Mouse (Mus musculus): Measurements from ENCODE around the gene 4930563M21Rik.
"Not testable (repeated sequence)": the region's sequence is repeated elsewhere in the genome, so short reads cannot be mapped to it uniquely, and the experiment has no call there.

Gene 4930563M21Rik

GRCm38 (mm10) chr9:56010450-56010849 is at the start of gene 4930563M21Rik:
Gene 4930563M21Rik, minus strand, starts transcription at chr9:56010550.
- in situ Hi-C loops (cut with MseI, MboI): no loop called here

DNA sequence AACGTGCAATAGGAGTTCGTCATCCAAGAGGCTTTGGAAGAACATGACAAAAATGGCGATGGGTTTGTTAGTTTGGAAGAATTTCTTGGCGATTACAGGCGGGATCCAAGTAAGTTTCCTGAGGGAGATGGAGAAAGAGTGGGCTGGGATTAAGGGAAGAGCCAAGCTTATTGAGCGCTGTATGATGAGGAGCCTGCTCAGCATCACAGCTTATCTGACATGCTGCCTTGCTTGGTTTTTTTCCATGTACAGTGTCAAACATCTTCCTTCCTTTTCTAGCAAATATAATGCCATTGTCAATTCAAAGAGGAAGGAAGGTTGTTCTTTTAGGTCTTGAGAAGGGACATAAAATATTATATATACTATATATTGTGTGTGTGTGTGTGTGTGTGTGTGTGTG is 45.8 kb upstream of the 4930563M21Rik start:
- in situ Hi-C loops (cut with MseI, MboI): no loop called here

GRCm38 (mm10) chr9:56053796-56054195 is 43.4 kb upstream of the 4930563M21Rik start:
- in situ Hi-C loops (cut with MseI, MboI): no loop called here

DNA sequence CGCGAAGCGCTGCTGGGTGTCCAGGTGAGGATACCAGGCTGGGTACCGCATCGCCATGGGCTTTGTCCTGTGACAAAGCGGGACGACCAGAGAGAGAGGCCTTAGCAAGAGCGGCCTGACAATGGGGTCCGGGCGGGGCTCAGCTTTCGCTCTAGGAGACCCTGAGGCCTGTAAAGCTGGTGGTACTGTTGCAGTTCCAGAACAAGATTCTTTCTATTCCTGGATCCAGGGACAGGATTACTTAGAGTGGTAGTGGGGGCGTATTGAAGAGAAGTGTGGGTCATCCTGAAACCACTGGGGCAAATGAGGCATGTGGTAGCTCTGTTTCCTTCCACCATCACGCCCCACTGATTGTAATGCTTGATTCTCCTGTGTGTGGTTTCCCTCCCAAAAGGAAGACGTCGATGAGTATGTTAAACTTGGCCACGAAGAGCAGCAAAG is 31.9 kb upstream of the 4930563M21Rik start:
- in situ Hi-C loops (cut with MseI, MboI): no loop called here

DNA sequence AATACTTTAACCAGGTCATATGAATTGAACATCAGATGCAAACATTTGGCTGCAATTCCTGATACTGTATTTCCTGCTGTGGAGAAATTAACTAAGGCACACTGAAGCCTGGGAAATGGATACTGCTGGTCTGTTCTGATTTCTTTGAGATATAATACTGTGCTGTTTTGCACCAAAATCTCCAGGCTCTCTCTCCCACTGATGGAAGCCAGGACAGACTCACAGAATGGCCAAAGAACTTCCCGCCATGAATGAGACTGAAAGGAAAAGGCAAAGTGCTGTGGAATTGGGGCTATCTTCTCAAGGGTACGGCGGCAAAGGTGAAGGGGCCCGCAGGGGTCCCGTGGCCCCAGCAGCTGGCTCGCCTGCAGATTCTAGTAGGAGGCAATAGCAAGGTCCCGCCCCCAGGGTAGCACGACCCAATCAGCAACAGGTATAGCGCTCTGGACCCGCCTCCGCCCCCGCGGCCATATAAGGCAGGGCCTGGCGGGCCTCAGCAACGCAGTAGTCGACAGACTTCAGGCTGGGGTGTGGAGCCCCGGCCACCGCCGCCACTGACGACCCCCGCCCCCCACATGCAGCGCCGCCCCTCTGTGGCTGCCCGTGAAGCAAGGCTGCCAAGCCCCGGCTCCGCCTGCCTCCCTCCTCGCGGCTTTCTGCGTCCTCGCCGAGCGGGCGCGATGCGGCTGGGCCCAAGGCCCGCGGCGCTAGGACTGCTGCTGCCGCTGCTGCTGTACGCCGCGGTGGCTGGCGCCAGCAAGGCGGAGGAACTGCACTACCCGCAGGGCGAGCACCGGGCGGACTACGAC is 31.2 kb upstream of the 4930563M21Rik start, which contains the start of gene Rcn2:
Gene Rcn2 (plus strand): TSS at position 474 of the 809 bp plus-strand sequence.
- in situ Hi-C loops (cut with MseI, MboI): no loop called here

- in situ Hi-C loops (cut with MseI, MboI): no loop called here
These were observed 21.9 kb upstream of the 4930563M21Rik start for GRCm38 (mm10) chr9:56032219-56032618.

GRCm38 (mm10) chr9:56027292-56027691 is 16.9 kb upstream of the 4930563M21Rik start:
- in situ Hi-C loops (cut with MseI, MboI): no loop called here

- in situ Hi-C loops (cut with MseI, MboI): no loop called here
These were observed 14.4 kb upstream of the 4930563M21Rik start for GRCm38 (mm10) chr9:56024772-56025171.

DNA sequence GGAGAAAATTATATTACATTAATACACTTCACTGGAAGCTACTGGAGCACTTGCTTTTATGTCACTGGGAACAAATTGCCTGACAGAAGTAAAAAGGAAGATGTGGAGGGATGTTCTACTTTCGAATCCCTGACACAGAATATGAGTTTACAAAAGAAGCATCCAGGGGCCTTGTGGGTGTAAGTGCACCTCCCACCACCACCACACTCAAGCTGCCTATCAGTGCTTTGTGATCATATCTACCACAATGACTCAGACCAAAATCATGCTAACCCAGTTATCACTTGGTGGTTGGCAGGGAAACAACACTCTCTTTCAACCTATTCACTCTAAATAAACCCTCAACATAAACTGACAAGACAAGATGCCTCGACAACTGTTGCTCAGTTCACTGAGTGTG is 5.7 kb downstream of the 4930563M21Rik start:
- in situ Hi-C loops (cut with MseI, MboI): not testable (repeated sequence)

DNA sequence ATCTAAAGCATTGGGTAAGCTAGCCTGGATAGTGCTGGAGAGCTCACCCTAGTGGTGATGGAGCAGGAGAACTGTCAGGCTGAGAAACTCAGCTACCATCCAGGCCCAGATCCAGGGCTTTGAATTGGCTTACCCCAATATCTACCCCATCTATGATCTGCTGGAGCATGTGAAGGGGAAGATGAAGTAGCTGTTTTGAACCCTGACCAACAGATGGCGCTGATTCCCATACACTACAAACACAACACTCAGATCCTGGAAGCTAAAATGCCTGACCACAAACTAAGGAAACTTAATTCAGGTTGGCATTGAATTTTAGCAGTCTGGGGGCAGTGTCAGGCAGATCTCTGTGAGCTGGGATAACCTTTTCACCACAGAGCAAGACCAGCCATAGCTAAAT is 63.5 kb downstream of the 4930563M21Rik start:
- in situ Hi-C loops (cut with MseI, MboI): no loop called here

DNA sequence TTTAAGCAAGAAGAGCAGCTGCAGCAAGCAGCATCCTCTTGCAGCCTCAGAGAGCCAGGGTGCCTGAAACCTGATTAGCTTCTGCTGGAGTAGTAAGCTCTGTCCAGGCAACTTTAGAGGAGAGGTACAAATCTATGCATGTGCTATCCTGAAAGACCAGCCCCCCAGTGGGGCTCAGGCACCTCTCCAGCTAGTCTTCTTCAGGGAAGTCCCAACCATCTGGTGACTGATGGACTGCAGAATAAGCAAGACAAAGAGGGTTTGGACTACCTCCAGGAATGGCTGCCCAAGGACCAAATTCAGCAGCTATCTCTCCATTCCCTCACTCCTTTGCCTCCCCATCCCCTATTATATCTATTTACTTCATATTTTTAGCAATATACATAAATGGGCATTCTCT is 69.0 kb downstream of the 4930563M21Rik start:
- in situ Hi-C loops (cut with MseI, MboI): no loop called here

GRCm38 (mm10) chr9:55938618-55938985 is 71.7 kb downstream of the 4930563M21Rik start:
- in situ Hi-C loops (cut with MseI, MboI): no loop called here

DNA sequence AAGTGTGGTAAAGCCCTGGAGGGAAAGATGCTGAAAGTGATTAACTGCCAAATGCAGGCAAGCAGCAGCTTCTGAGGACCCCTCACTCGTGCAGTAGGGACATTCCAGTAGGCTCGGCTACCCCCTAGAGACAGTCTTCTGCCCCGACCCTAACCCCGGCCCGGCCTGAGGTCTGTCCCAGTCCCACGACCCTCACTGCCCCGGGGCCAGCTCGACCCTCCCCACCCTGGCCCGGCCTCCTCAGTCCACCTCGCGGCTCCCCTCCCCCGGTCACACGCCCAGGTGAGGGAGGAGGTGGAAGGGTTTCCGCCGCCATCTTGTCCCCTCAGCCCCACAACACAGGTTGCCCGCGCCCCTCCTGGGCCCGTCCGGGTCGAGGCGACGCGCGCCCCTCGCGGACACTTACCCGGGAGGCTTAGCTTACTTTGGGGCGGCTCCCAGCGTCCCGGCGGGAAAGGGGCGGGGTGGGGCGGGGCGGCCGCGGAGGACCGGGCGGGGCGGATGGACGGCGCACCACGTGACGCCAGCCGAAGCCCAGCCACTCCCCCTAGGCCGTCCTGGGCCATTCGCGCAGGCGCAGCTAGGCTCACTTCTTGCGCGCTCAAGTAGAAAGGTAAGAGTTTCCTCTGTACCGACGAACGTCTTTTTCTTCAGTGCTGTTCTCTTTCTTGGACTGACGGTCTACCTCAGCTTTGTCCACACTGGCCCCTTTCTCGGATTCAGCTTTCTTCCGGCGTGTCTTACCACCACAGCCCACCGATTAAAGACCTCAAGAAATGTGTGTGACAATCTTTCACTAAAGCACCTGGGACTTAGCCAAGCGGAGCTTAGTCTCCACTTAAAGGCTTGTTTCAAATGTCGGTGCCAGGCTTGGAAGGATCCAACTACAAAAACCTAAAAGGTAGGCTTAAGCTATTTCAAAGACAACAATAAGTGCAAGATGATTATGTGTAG is 72.4 kb downstream of the 4930563M21Rik start, which contains the start of gene Scaper:
Gene Scaper (minus strand): TSS at position 456 of the 954 bp plus-strand sequence.
- in situ Hi-C loops (cut with MseI, MboI): no loop called here

DNA sequence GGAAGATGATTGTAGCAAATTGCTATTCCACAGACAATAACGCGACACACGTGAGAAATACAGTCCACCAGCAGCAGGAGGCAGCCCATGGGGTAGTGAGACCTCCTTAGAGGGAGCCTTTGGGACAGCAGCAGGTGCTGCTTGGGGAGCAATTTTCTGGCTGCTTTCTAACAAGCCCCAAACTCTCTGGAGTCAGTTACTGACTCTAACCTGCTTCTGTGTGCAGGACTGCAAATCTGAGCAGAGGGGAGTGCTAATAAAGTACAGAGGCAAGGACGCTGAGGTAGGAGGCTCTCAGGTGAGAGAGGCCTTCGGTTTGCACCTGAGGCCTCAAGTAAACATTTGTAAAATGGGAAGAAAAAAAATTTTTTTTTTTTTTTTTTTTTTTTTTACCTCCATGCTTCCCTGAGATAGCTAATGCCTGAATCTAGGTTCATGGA is 73.1 kb downstream of the 4930563M21Rik start:
- in situ Hi-C loops (cut with MseI, MboI): no loop called here

DNA sequence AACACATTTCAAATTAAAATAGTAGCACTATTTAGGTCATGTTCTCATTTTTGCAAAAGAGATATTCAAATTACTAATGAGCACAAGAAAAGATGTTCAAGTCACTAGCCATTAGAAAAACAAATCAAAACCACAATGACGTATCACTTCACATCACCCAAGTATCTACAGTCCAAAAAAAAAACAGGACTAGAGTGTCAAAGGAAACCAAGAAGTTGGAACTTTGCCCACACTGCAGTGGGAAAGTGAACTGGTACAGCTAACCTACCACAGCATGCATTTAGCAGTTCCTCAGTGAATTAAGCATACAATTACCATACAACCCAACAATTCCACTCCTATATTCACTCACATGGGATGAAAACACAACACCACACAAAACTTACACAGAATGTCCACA is 77.9 kb downstream of the 4930563M21Rik start:
- in situ Hi-C loops (cut with MseI, MboI): no loop called here

- in situ Hi-C loops (cut with MseI, MboI): no loop called here
These were observed 91.8 kb downstream of the 4930563M21Rik start for GRCm38 (mm10) chr9:55918579-55918978.

DNA sequence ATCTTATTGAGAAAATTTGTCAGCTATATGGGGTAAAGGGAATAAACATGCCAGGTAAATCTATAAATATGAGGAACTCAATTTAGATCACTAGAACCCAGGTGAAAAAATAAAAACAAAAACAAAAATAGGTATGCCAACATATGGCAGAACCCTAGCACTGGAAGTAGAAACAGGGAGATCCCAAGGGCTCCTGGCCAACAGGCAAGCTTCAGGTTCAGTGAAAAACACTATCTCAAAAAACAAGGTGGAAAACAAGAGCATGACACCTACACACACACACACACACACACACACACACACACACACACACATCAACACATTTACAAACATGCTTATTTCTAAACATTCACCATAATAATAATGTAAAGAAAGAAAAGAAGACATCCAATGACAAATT is 93.6 kb downstream of the 4930563M21Rik start:
- in situ Hi-C loops (cut with MseI, MboI): no loop called here
